Mouse (Mus musculus) myocyte (in vitro differentiated cells): ENCODE data around the gene Ccdc114. TPM values are rescaled to one million over a fixed set of nuclear protein-coding genes. Genes with fewer than 3 reads are reported as not detected.

Experiments
- H3K27me3 ChIP-seq: one replicate; pipeline ENCODE4 v1.6.1; 2011; ENCODE audit not compliant: control insufficient read depth, insufficient read depth, insufficient read length
- H3K36me3 ChIP-seq: one replicate; pipeline ENCODE4 v1.6.1; 2011; ENCODE audit not compliant: control insufficient read depth, insufficient read depth
- H3K4me2 ChIP-seq: one replicate; pipeline ENCODE4 v1.6.1; 2011; ENCODE audit warnings: low read depth, control low read depth
- H3K4me3 ChIP-seq: one replicate; pipeline ENCODE4 v1.5.1; 2011; ENCODE audit warnings: mild to moderate bottlenecking, control low read depth, moderate library complexity
- H3K79me2 ChIP-seq: one replicate; pipeline ENCODE4 v1.6.1; 2011; ENCODE audit not compliant: control insufficient read depth, insufficient read depth
- H3ac ChIP-seq: one replicate; pipeline ENCODE4 v1.6.1; 2011; ENCODE audit not compliant: control insufficient read depth, insufficient read length
- CEBPB ChIP-seq: IDR thresholded peaks from 2 replicates; pipeline ENCODE4 v1.6.1; 2011; ENCODE audit warnings: mild to moderate bottlenecking, moderate library complexity; ENCODE audit not compliant: poor library complexity, insufficient read depth, severe bottlenecking
- E2F4 ChIP-seq: IDR thresholded peaks from one replicate; pipeline ENCODE4 v1.6.1; 2011; ENCODE audit warnings: mild to moderate bottlenecking, control low read depth, moderate library complexity; ENCODE audit not compliant: insufficient read depth
- MAX ChIP-seq: IDR thresholded peaks from one replicate; pipeline ENCODE4 v1.6.1; 2011; ENCODE audit warnings: low read depth, mild to moderate bottlenecking, control low read depth
- MYOD1 ChIP-seq, 3 experiments: IDR thresholded peaks; one replicate each; pipeline ENCODE4 v1.6.1; 2011; ENCODE audit warnings: control low read depth in 2 of 3, low read depth in 2 of 3, mild to moderate bottlenecking in 2 of 3, moderate library complexity in 1 of 3; ENCODE audit not compliant: insufficient read length in 2 of 3, control insufficient read depth in 1 of 3
- MYOG ChIP-seq, 3 experiments: IDR thresholded peaks; one replicate each; pipeline ENCODE4 v1.6.1; 2011; ENCODE audit warnings: control low read depth in 2 of 3, low read depth in 2 of 3, mild to moderate bottlenecking in 2 of 3; ENCODE audit not compliant: insufficient read length in 2 of 3, control insufficient read depth in 1 of 3, insufficient read depth in 1 of 3
- POLR2A ChIP-seq: IDR thresholded peaks from one replicate; pipeline ENCODE4 v1.6.1; 2011; ENCODE audit warnings: low read depth, mild to moderate bottlenecking, control low read depth, moderate library complexity; ENCODE audit not compliant: insufficient read length
- POLR2AphosphoS2 ChIP-seq: IDR thresholded peaks from one replicate; pipeline ENCODE4 v1.6.1; 2011; ENCODE audit warnings: low read depth, control low read depth; ENCODE audit not compliant: insufficient read length
- REST ChIP-seq: IDR thresholded peaks from one replicate; pipeline ENCODE4 v1.6.1; 2011; ENCODE audit warnings: mild to moderate bottlenecking, control low read depth, moderate library complexity; ENCODE audit not compliant: insufficient read depth, insufficient read length
- SRF ChIP-seq: IDR thresholded peaks from one replicate; pipeline ENCODE4 v1.6.1; 2011; ENCODE audit warnings: low read depth; ENCODE audit not compliant: control insufficient read depth, insufficient read length
- TCF12 ChIP-seq: IDR thresholded peaks from one replicate; pipeline ENCODE4 v1.6.1; 2011; ENCODE audit warnings: mild to moderate bottlenecking, control low read depth; ENCODE audit not compliant: poor library complexity, insufficient read depth, severe bottlenecking
- TCF3 ChIP-seq: IDR thresholded peaks from one replicate; pipeline ENCODE4 v1.6.1; 2011; ENCODE audit warnings: low read depth, control low read depth; ENCODE audit not compliant: insufficient read length
- USF1 ChIP-seq: IDR thresholded peaks from one replicate; pipeline ENCODE4 v1.6.1; 2011; ENCODE audit warnings: low read depth, mild to moderate bottlenecking, control low read depth, moderate library complexity
- polyA plus RNA-seq: library from polyadenylated mRNA; unstranded; fragments of >200 nt; fragmentation: generic; extraction: Trizol; gene quantifications from one replicate; pipeline ENCODE4 v1.2.1, GENCODE M21; 2012; ENCODE audit warnings: missing spikeins

Gene Ccdc114
- polyA plus RNA-seq, 1 experiment: 1.0 TPM

DNA sequence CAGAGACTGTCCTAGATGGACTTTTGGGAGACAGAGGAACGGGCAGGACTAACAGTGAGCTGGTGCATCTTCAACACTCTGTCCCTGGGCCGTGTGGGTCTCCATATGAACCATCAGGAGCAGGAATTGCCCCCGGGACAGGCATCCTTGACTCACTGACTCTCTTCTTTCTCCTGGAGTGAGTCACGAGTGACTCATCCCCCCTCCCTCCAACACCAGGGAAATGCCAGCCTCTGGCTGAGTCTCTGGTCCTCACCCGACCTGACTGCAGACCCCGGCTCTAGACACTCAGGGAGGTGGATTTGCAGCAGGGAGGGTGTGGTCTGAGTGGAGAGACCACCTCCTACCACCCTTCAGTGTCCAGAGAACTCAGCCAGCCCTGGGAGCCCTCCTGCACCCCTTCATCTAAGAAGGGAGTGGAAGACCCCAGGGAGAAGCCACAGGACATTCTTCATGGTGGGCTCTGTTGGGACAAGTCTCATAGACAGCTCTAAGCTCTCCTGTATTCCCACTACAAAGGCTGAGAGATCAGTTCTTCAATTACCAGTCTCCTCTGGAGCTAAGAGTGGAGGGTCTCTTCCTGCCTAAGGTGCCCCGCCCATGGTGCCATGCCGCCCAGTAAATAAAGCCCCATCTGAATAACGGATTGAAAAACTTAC, 3.2 kb upstream of the Ccdc114 start:
- Histone ChIP-seq H3ac (peak overlapping the region; percentile 50), H3K79me2 (peaks cover 15% of the 10 kb centered on the region), H3K4me2 (peak overlapping the region; percentile 99), H3K27me3 (no peaks in the 10 kb centered on the region), H3K4me3 (peak overlapping the region; percentile 54), H3K36me3 (no peaks in the 10 kb centered on the region)
- TF ChIP-seq POLR2AphosphoS2 (peak; percentile 66), REST (no peak), POLR2A (peak; percentile 55)

DNA sequence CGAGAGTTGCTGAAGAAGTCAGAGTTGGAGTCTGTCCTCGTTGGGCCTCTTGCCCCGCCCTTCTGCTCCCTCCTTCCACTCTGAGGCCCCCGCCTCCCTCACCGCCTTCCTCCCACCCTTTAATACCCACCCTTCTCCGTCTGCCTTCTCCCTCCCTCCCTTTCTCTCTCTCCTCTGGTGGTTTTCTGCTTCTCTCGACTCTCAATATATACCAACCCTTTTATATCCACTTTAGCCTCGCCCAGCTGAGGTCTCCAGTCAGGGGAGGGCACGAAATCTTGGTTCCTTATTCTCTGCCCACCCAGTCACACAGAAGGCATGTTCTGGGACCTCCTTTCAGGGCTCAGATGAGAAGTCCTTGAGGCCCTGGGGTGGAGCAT, 2.6 kb upstream of the Ccdc114 start, which contains the start of gene Emp3:
Emp3 (minus strand) TSS at position 163 of the 380 bp plus-strand sequence.
- Histone ChIP-seq H3K27me3 (no peaks in the 10 kb centered on the region), H3K4me3 (peak within 1 kb of the TSS; percentile 54), H3K4me2 (peak within 1 kb of the TSS; percentile 99), H3K79me2 (peaks cover 15% of the 10 kb centered on the region), H3ac (peak within 1 kb of the TSS; percentile 50), H3K36me3 (peaks cover 3% of the 10 kb centered on the region)
- TF ChIP-seq MYOD1 (IDR thresholded peaks at IDR 0.05; ENCODE audit: control insufficient read depth in 1 of 3, insufficient read length in 2 of 3, low read depth in 2 of 3) (no peak), POLR2A (peak; percentile 36), POLR2AphosphoS2 (peak; percentile 9)

DNA sequence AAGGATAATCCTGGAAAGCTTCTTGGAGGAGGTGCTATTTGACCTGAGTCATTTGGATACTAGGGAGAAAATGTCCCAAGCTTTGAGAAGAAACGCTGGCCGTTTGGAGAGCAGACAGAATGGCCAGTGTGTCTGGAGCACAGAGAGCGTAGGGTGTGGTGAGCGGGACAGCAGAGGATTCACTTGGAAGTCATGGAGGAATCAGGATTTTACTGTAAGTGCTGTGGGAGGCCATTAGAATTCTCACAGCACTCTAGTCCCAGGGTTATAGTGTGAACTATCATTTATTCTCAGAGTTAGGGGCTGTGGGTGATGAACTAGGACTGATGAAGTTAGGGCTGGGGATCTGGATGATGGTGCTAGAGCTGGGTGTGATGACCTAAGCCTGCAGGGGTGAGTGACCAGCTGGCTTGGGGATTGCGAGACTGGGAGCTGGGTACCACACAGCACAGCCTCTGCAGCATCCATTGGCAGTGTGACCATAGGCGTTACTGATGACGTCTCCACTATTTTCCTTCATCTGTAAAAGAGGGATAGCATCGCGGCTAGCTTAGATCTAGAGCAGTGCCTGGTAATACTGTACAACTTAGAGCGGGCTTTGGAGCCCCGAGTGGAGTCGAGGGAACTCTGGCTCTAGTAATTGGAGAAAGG, 1.8 kb upstream of the Ccdc114 start:
- peaks cover 15% of the 10 kb centered on the region for H3K79me2 ChIP-seq
- peaks cover 7% of the 10 kb centered on the region for H3K36me3 ChIP-seq
- H3K4me3 ChIP-seq: peak overlapping the region; percentile 54
- peak overlapping the region; percentile 99 for H3K4me2 ChIP-seq
- peak; percentile 17 for TF ChIP-seq POLR2A
- no peak for TF ChIP-seq TCF12
- peak in 1 of 3 experiments; percentile 13 for TF ChIP-seq MYOD1 (IDR thresholded peaks at IDR 0.05; ENCODE audit: control insufficient read depth in 1 of 3, insufficient read length in 2 of 3, low read depth in 2 of 3)
- no peaks in the 10 kb centered on the region for H3K27me3 ChIP-seq
- no peak overlapping the region for H3ac ChIP-seq

DNA sequence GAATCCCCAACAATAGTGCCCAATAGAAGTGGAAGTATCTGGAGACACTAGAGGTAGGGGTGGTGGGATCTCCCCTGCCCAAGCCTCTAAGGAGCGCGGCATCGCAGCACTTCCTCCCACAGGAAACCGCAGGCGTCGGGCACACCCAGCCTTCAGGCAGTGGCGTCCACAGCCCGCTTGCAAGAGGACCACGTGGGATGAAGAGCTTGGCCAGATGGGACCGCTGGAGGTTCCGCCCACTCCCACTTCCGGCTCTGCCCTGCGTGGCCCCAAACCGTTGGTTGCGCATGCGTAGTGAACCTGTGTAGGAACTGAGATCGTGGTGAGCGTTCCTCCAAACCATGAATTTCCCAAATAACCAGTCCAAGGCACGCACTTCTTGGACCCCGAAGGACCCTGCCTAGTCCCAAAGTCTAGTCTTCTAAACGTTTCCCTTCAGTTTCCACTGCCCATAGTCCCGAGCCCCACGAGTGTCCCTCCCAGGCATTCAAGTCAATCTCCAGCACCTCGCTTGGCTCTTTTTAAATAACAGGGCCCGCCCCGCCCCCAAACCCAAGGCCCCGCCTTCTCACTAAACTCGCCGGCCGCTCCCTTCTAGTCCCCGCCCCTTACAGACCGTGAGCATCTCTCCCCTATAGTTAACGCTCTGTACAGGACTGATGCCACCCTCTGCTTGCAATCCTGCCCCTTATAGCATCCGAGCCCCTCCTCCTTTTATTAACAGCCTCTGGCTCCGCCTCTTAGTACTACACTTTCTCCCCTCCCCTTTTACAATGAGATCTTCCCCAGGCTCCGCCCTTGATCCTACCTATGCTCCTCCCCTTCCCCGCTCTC, 727 bp upstream of the Ccdc114 start:
- Histone ChIP-seq H3K4me3 (peak overlapping the region; percentile 19), H3K36me3 (peaks cover 13% of the 10 kb centered on the region), H3K4me2 (peak overlapping the region; percentile 99), H3K27me3 (no peaks in the 10 kb centered on the region), H3K79me2 (peaks cover 15% of the 10 kb centered on the region), H3ac (no peak overlapping the region)
- TF ChIP-seq POLR2A: peak; percentile 82
- TF ChIP-seq MYOG (IDR thresholded peaks at IDR 0.05; ENCODE audit: control insufficient read depth in 1 of 3, insufficient read depth in 1 of 3, insufficient read length in 2 of 3, low read depth in 2 of 3): peak in 1 of 3 experiments; percentile 64
- peak; percentile 78 for TF ChIP-seq USF1
- TF ChIP-seq POLR2AphosphoS2: no peak
- no peak for TF ChIP-seq CEBPB
- TF ChIP-seq TCF12: no peak
- no peak for TF ChIP-seq REST
- no peak for TF ChIP-seq E2F4
- TF ChIP-seq MYOD1 (IDR thresholded peaks at IDR 0.05; ENCODE audit: control insufficient read depth in 1 of 3, insufficient read length in 2 of 3, low read depth in 2 of 3): peak in 2 of 3 experiments; percentile 54 to 60
- TF ChIP-seq TCF3: no peak
- no peak for TF ChIP-seq SRF
- peak; percentile 46 for TF ChIP-seq MAX

DNA sequence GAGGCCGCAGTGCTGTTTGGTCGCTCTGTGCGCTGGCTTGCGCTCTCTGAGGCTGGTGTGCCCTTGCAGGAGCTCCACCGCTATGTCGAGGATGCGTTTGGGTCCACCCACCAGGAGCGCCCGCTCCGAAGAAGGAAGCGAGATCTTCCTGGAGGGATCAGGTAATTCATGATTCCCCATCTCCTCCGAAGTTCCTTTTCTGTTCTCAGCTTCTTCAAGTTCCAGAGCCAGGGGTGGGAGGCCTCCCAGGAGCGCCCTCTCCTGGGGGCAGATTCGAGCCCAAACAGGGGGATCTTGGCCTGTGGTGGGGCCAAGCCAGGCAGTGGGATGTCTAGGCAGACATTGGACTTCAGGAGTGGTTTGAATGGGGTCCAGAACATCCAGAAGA, 551 bp downstream of the Ccdc114 start:
- Histone ChIP-seq H3K36me3 (peaks cover 13% of the 10 kb centered on the region), H3K79me2 (peaks cover 10% of the 10 kb centered on the region)
- TF ChIP-seq TCF12 (no peak), USF1 (no peak), TCF3 (no peak), POLR2AphosphoS2 (no peak), MYOG (IDR thresholded peaks at IDR 0.05; ENCODE audit: control insufficient read depth in 1 of 3, insufficient read depth in 1 of 3, insufficient read length in 2 of 3, low read depth in 2 of 3) (no peak)

More for the DNA sequence above, 551 bp downstream of the Ccdc114 start:
- Histone ChIP-seq H3K27me3 (no peaks in the 10 kb centered on the region), H3K4me3 (no peak overlapping the region), H3ac (no peak overlapping the region), H3K4me2 (no peak overlapping the region)
